Mouse (Mus musculus) adipocyte (in vitro differentiated cells): ENCODE measurements around the gene Catsperg2.
"Not testable (repeated sequence)": the region's sequence is repeated elsewhere in the genome, so short reads cannot be mapped to it uniquely, and the experiment has no call there.

Experiments
- DNase-seq: peaks from one replicate; pipeline ENCODE4 v3.0.0-alpha.2; 2016; ENCODE audit warnings: low spot score

Catsperg2 gene

GRCm38 (mm10) chr7:29726860-29727259 is at the start of gene Catsperg2:
Gene Catsperg2 (minus strand): TSS chr7:29727032.
- not testable (repeated sequence) for DNase-seq

- no peak for DNase-seq
Measured at GRCm38 (mm10) chr7:29776568-29776967, 49.7 kb upstream of the Catsperg2 start.

GRCm38 (mm10) chr7:29774371-29774770 is 47.5 kb upstream of the Catsperg2 start:
- no peak for DNase-seq

- DNase-seq = no peak
Measured at GRCm38 (mm10) chr7:29773503-29773902, 46.7 kb upstream of the Catsperg2 start.

- no peak for DNase-seq
Measured at GRCm38 (mm10) chr7:29768980-29769379, 42.1 kb upstream of the Catsperg2 start.

- DNase-seq = peak; percentile 87
Measured at GRCm38 (mm10) chr7:29768090-29768900, 41.5 kb upstream of the Catsperg2 start, which contains the start of gene Zfp84. Gene Zfp84 (plus strand): TSS chr7:29768552.

GRCm38 (mm10) chr7:29767058-29767686 is 40.3 kb upstream of the Catsperg2 start:
- DNase-seq = peak; percentile 83

- no peak for DNase-seq
Measured at GRCm38 (mm10) chr7:29764702-29765101, 37.9 kb upstream of the Catsperg2 start.

GRCm38 (mm10) chr7:29760476-29760875 is 33.6 kb upstream of the Catsperg2 start:
- no peak for DNase-seq

- no peak for DNase-seq
Measured at GRCm38 (mm10) chr7:29742258-29742657, 15.4 kb upstream of the Catsperg2 start.

- DNase-seq = no peak
Measured at GRCm38 (mm10) chr7:29728055-29728454, 1.2 kb upstream of the Catsperg2 start.

GRCm38 (mm10) chr7:29725461-29726142 is 1.2 kb downstream of the Catsperg2 start:
- not testable (repeated sequence) for DNase-seq

- not testable (repeated sequence) for DNase-seq
Measured at GRCm38 (mm10) chr7:29708891-29709290, 17.9 kb downstream of the Catsperg2 start.

GRCm38 (mm10) chr7:29695231-29695630 is 31.6 kb downstream of the Catsperg2 start:
- DNase-seq = not testable (repeated sequence)

GRCm38 (mm10) chr7:29681868-29682267 is 45.0 kb downstream of the Catsperg2 start:
- DNase-seq = no peak
